Mouse (Mus musculus): ENCODE results near the gene Hsd3b7.
"Not testable (repeated sequence)": the region's sequence is repeated elsewhere in the genome, so short reads cannot be mapped to it uniquely, and the experiment has no call there.

DNA sequence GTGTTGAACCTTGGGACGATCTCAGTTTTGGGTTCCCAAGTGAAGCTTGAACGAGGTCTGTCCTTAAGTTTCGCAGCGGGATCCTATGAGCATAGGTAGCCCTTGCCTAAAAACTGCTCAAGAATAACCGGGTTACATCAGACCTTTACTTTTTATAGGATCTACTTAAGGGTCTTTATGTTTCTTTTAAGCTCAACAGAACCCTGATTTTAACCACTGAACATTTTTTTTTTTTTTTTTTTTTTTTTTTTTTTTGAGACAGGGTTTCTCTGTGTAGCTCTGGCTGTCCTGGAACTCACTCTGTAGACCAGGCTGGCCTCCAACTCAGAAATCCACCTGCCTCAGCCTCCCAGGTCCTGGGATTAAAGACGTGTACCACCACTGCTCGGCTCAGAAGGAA lies 24.6 kb upstream of the Hsd3b7 start:
- not testable (repeated sequence) for TF ChIP-seq CTCF (IDR thresholded peaks at IDR 0.05; ENCODE audit: extremely low read depth, insufficient read depth, insufficient read length, insufficient replicate concordance); POLR2A (IDR thresholded peaks at IDR 0.05; ENCODE audit: low read depth, low read length)

Data from spleen, adult 2 months (tissue).